Mouse (Mus musculus): ENCODE results near the gene Serf2.

The Serf2 gene

GRCm38 (mm10) chr2:121505942-121506882 is 57.2 kb downstream of the Serf2 start, which contains the start of the genes Mfap1a and Wdr76:
TSS of gene Mfap1a (minus strand) at chr2:121506665.
TSS of gene Wdr76 (plus strand) at chr2:121506723.
- in situ Hi-C loops (cut with MboI, MseI) = loop anchor here (5.0 kb wide), 1 partner anchor 34 kb away; the partner anchor contains the start of gene Mfap1b

GRCm38 (mm10) chr2:121507173-121507950 is 58.4 kb downstream of the Serf2 start:
- in situ Hi-C loops (cut with MboI, MseI) = loop anchor here (5.0 kb wide), 1 partner anchor 35 kb away; the partner anchor contains the start of gene Mfap1b

Measured in T-helper 2 cell (primary cell).